Mouse (Mus musculus): ENCODE results near the gene Rab3il1. TPM values are rescaled to one million over a fixed set of nuclear protein-coding genes. Genes with fewer than 3 reads are reported as not detected.

Rab3il1 gene
- polyA plus RNA-seq, 1 experiment: 362 TPM

- H3K36me3 ChIP-seq (ENCODE audit: control insufficient read depth, insufficient read depth, low read length): no peaks in the 10 kb centered on the region
- TF ChIP-seq POLR2A (IDR thresholded peaks at IDR 0.05; ENCODE audit: control insufficient read depth, low read depth, low read length): no peak
- TF ChIP-seq CTCF (IDR thresholded peaks at IDR 0.05; ENCODE audit: control insufficient read depth, insufficient read depth, insufficient replicate concordance, low read depth, low read length): no peak
- no peak overlapping the region for H3K4me3 ChIP-seq (ENCODE audit: control insufficient read depth, low read depth, low read length)
- H3K27me3 ChIP-seq (ENCODE audit: control insufficient read depth, insufficient read depth, low read length): no peaks in the 10 kb centered on the region
- H3K27ac ChIP-seq (ENCODE audit: control insufficient read depth, insufficient read depth, low read depth, low read length): no peak overlapping the region
- no peaks in the 10 kb centered on the region; the same call in 1 of the 2 replicates for H3K4me1 ChIP-seq (ENCODE audit: control insufficient read depth, insufficient read depth, low read length)
These were observed 68.9 kb downstream of the Rab3il1 start for GRCm38 (mm10) chr19:10070186-10070980.

GRCm38 (mm10) chr19:10071166-10071565 is 69.7 kb downstream of the Rab3il1 start:
- Histone ChIP-seq H3K27ac (ENCODE audit: control insufficient read depth, insufficient read depth, low read depth, low read length) (no peak overlapping the region), H3K4me3 (ENCODE audit: control insufficient read depth, low read depth, low read length) (no peak overlapping the region), H3K4me1 (ENCODE audit: control insufficient read depth, insufficient read depth, low read length) (no peaks in the 10 kb centered on the region; the same call in 1 of the 2 replicates), H3K36me3 (ENCODE audit: control insufficient read depth, insufficient read depth, low read length) (no peaks in the 10 kb centered on the region), H3K27me3 (ENCODE audit: control insufficient read depth, insufficient read depth, low read length) (no peaks in the 10 kb centered on the region)
- no peak for TF ChIP-seq POLR2A (IDR thresholded peaks at IDR 0.05; ENCODE audit: control insufficient read depth, low read depth, low read length)
- no peak for TF ChIP-seq CTCF (IDR thresholded peaks at IDR 0.05; ENCODE audit: control insufficient read depth, insufficient read depth, insufficient replicate concordance, low read depth, low read length)

- Histone ChIP-seq H3K27ac (ENCODE audit: control insufficient read depth, insufficient read depth, low read depth, low read length) (no peak overlapping the region), H3K27me3 (ENCODE audit: control insufficient read depth, insufficient read depth, low read length) (no peaks in the 10 kb centered on the region), H3K4me3 (ENCODE audit: control insufficient read depth, low read depth, low read length) (no peak overlapping the region), H3K36me3 (ENCODE audit: control insufficient read depth, insufficient read depth, low read length) (no peaks in the 10 kb centered on the region), H3K4me1 (ENCODE audit: control insufficient read depth, insufficient read depth, low read length) (no peaks in the 10 kb centered on the region; the same call in 1 of the 2 replicates)
- no peak for TF ChIP-seq POLR2A (IDR thresholded peaks at IDR 0.05; ENCODE audit: control insufficient read depth, low read depth, low read length)
- no peak for TF ChIP-seq CTCF (IDR thresholded peaks at IDR 0.05; ENCODE audit: control insufficient read depth, insufficient read depth, insufficient replicate concordance, low read depth, low read length)
These were observed 70.4 kb downstream of the Rab3il1 start for GRCm38 (mm10) chr19:10071892-10072291.

GRCm38 (mm10) chr19:10073145-10073544 is 71.7 kb downstream of the Rab3il1 start:
- Histone ChIP-seq H3K36me3 (ENCODE audit: control insufficient read depth, insufficient read depth, low read length) (no peaks in the 10 kb centered on the region), H3K4me1 (ENCODE audit: control insufficient read depth, insufficient read depth, low read length) (no peaks in the 10 kb centered on the region; the same call in 1 of the 2 replicates), H3K27me3 (ENCODE audit: control insufficient read depth, insufficient read depth, low read length) (no peaks in the 10 kb centered on the region), H3K4me3 (ENCODE audit: control insufficient read depth, low read depth, low read length) (no peak overlapping the region), H3K27ac (ENCODE audit: control insufficient read depth, insufficient read depth, low read depth, low read length) (no peak overlapping the region)
- no peak for TF ChIP-seq POLR2A (IDR thresholded peaks at IDR 0.05; ENCODE audit: control insufficient read depth, low read depth, low read length)

GRCm38 (mm10) chr19:10078392-10078791 is 76.9 kb downstream of the Rab3il1 start:
- Histone ChIP-seq H3K4me1 (ENCODE audit: control insufficient read depth, insufficient read depth, low read length) (no peaks in the 10 kb centered on the region), H3K36me3 (ENCODE audit: control insufficient read depth, insufficient read depth, low read length) (no peaks in the 10 kb centered on the region), H3K27me3 (ENCODE audit: control insufficient read depth, insufficient read depth, low read length) (no peaks in the 10 kb centered on the region), H3K27ac (ENCODE audit: control insufficient read depth, insufficient read depth, low read depth, low read length) (peak overlapping the region; percentile 22; the same call in 1 of the 2 replicates), H3K4me3 (ENCODE audit: control insufficient read depth, low read depth, low read length) (no peak overlapping the region)
- TF ChIP-seq CTCF (IDR thresholded peaks at IDR 0.05; ENCODE audit: control insufficient read depth, insufficient read depth, insufficient replicate concordance, low read depth, low read length) (no peak), POLR2A (IDR thresholded peaks at IDR 0.05; ENCODE audit: control insufficient read depth, low read depth, low read length) (no peak)

- H3K27me3 ChIP-seq (ENCODE audit: control insufficient read depth, insufficient read depth, low read length): no peaks in the 10 kb centered on the region
- no peaks in the 10 kb centered on the region for H3K4me1 ChIP-seq (ENCODE audit: control insufficient read depth, insufficient read depth, low read length)
- no peaks in the 10 kb centered on the region for H3K36me3 ChIP-seq (ENCODE audit: control insufficient read depth, insufficient read depth, low read length)
- H3K4me3 ChIP-seq (ENCODE audit: control insufficient read depth, low read depth, low read length): no peak overlapping the region
- no peak overlapping the region for H3K27ac ChIP-seq (ENCODE audit: control insufficient read depth, insufficient read depth, low read depth, low read length)
- no peak for TF ChIP-seq POLR2A (IDR thresholded peaks at IDR 0.05; ENCODE audit: control insufficient read depth, low read depth, low read length)
- no peak for TF ChIP-seq CTCF (IDR thresholded peaks at IDR 0.05; ENCODE audit: control insufficient read depth, insufficient read depth, insufficient replicate concordance, low read depth, low read length)
These were observed 78.9 kb downstream of the Rab3il1 start for GRCm38 (mm10) chr19:10080384-10080783.

- Histone ChIP-seq H3K27ac (ENCODE audit: control insufficient read depth, insufficient read depth, low read depth, low read length) (no peak overlapping the region), H3K27me3 (ENCODE audit: control insufficient read depth, insufficient read depth, low read length) (no peaks in the 10 kb centered on the region), H3K36me3 (ENCODE audit: control insufficient read depth, insufficient read depth, low read length) (no peaks in the 10 kb centered on the region), H3K4me1 (ENCODE audit: control insufficient read depth, insufficient read depth, low read length) (no peaks in the 10 kb centered on the region), H3K4me3 (ENCODE audit: control insufficient read depth, low read depth, low read length) (no peak overlapping the region)
- no peak for TF ChIP-seq POLR2A (IDR thresholded peaks at IDR 0.05; ENCODE audit: control insufficient read depth, low read depth, low read length)
- no peak for TF ChIP-seq CTCF (IDR thresholded peaks at IDR 0.05; ENCODE audit: control insufficient read depth, insufficient read depth, insufficient replicate concordance, low read depth, low read length)
These were observed 80.6 kb downstream of the Rab3il1 start for GRCm38 (mm10) chr19:10082105-10082504.
